Mouse (Mus musculus) midbrain, embryonic 12.5 days (tissue): ENCODE data around the gene Pogk. TPM values are rescaled to one million over a fixed set of nuclear protein-coding genes. Genes with fewer than 3 reads are reported as not detected.

ENCODE experiments used
- ATAC-seq: fragments of 200-750 bp; cut with Nextera tagmentation; 2 replicates; pipeline ENCODE4 v1.8.0; 2017; ENCODE audit warnings: low read depth, moderate TSS enrichment, moderate library complexity; ENCODE audit not compliant: low FRiP score
- H3K27ac ChIP-seq: fragments of 300-500 bp; sonication (generic); replicated peaks from 2 replicates; pipeline ENCODE4 v1.5.1; 2016; ENCODE audit warnings: mild to moderate bottlenecking
- H3K27me3 ChIP-seq: fragments of 300-500 bp; sonication (generic); 2 replicates; pipeline ENCODE4 v1.6.1; 2016; ENCODE audit warnings: mild to moderate bottlenecking
- H3K36me3 ChIP-seq: fragments of 300-500 bp; sonication (generic); 2 replicates; pipeline ENCODE4 v1.6.1; 2016
- H3K4me1 ChIP-seq: fragments of 300-500 bp; sonication (generic); 2 replicates; pipeline ENCODE4 v1.6.1; 2016
- H3K4me2 ChIP-seq: fragments of 300-500 bp; sonication (generic); replicated peaks from 2 replicates; pipeline ENCODE4 v1.6.1; 2016; ENCODE audit warnings: mild to moderate bottlenecking, moderate library complexity
- H3K4me3 ChIP-seq: fragments of 300-500 bp; sonication (generic); 2 replicates; pipeline ENCODE4 v1.5.1; 2016; ENCODE audit warnings: mild to moderate bottlenecking
- H3K9ac ChIP-seq: fragments of 300-500 bp; sonication (generic); replicated peaks from 2 replicates; pipeline ENCODE4 v1.6.1; 2016; ENCODE audit warnings: mild to moderate bottlenecking, moderate library complexity
- H3K9me3 ChIP-seq: fragments of 300-500 bp; sonication (generic); 2 replicates; pipeline ENCODE4 v1.6.1; 2016; ENCODE audit warnings: mild to moderate bottlenecking
- WGBS: fragments of 180-500 bp; shearing (Covaris S2); methylation state at CpG from one replicate; pipeline ENCODE4 v1.1.7; 2016; 5-methylcytosine and 5-hydroxymethylcytosine counted together
- polyA plus RNA-seq: library from polyadenylated mRNA; unstranded; fragments of >200 nt; fragmentation: Nextera tagmentation; extraction: Ambion mirVana; gene quantifications from 2 replicates; pipeline ENCODE4 v1.2.1, GENCODE M21; 2016

The Pogk gene
- polyA plus RNA-seq, 1 experiment from 2014 or later: 51.2 TPM

DNA sequence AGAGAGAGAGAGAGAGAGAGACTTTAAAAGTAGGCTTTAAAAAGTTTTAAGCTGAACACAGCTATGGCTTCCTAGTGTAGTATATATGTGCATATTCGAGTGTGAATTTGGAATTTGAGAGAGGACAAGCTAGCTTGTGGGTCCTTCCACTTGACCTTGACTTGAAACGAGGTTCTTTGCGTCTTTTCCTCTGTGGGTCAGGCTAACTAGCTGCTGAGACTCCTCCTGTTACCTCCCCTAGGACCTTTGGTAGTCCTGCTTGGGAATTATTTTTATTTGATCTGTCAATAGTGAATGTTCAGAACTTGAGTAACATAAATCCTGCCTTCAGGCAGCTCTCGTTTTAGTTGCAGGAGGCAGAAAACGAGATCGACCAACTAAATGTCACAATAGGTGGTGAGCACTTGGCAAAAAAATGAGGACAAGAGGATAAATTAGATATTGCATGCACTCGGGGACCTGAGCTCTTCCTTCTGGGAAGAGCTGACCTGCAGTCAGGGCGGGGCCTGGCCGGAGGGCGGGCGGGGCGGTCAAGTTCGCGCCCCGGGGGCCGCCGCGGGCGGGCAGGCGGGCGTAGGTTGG lies 31.1 kb downstream of the Pogk start:
- Histone ChIP-seq H3K9ac (peak overlapping the region; percentile 73), H3K4me3 (peak overlapping the region; percentile 97), H3K27me3 (no peaks in the 10 kb centered on the region), H3K27ac (peak overlapping the region; percentile 90), H3K9me3 (no peaks in the 10 kb centered on the region), H3K36me3 (peaks cover 10% of the 10 kb centered on the region), H3K4me2 (peak overlapping the region; percentile 57), H3K4me1 (peaks cover 18% of the 10 kb centered on the region)
- WGBS: 6% methylated on average over 20 of the region's 21 CpGs
- ATAC-seq: 0 out of 2 replicates have a peak, but pooled peaks have one; percentile 0

DNA sequence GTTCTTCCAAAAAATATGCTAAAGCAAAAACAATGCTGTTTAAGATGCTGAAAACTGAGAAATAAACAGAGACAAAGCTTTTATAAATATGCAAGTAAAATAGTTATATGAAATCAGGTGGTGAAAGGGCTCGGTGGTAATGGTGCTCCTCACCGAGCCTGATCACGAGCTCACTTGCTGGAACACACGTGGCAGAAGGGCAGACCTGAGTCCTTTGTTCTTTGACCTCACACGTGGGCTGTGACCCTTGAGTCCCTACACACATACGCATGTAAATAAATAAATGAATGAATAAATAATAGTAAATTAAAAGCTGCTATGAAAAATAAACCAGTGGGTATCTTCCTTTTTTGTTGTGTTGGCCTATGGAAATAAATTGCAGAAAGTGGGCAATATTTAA lies 32.5 kb downstream of the Pogk start:
- H3K9ac ChIP-seq: no peak overlapping the region
- H3K4me3 ChIP-seq: no peak overlapping the region
- no peaks in the 10 kb centered on the region for H3K36me3 ChIP-seq
- H3K4me1 ChIP-seq: peaks cover 18% of the 10 kb centered on the region
- 75% methylated on average over 6 of the region's 6 CpGs for WGBS
- H3K27me3 ChIP-seq: no peaks in the 10 kb centered on the region
- no peak for ATAC-seq
- no peaks in the 10 kb centered on the region for H3K9me3 ChIP-seq
- no peak overlapping the region for H3K4me2 ChIP-seq
- no peak overlapping the region for H3K27ac ChIP-seq

DNA sequence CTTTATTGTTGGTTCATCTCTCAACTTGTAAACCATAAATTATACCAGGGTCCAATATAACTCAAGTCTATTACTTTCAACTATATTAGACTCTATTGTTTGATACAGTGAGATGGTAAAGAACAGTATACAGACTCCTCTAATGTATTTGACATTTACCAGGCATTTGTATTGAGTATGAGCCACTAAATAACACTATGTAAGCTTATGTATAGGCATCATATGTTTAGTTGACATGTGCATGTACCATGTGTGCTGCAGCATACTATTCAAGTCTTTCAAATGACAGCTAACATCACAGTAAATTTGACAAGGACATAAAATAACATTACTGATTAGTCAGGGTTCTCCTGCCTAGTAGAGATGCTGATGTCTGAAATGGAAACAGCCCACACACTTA lies 46.5 kb downstream of the Pogk start:
- Histone ChIP-seq H3K36me3 (no peaks in the 10 kb centered on the region), H3K27ac (no peak overlapping the region), H3K4me2 (no peak overlapping the region), H3K27me3 (no peaks in the 10 kb centered on the region), H3K4me3 (no peak overlapping the region), H3K4me1 (no peaks in the 10 kb centered on the region), H3K9ac (no peak overlapping the region), H3K9me3 (no peaks in the 10 kb centered on the region)
- no peak for ATAC-seq

DNA sequence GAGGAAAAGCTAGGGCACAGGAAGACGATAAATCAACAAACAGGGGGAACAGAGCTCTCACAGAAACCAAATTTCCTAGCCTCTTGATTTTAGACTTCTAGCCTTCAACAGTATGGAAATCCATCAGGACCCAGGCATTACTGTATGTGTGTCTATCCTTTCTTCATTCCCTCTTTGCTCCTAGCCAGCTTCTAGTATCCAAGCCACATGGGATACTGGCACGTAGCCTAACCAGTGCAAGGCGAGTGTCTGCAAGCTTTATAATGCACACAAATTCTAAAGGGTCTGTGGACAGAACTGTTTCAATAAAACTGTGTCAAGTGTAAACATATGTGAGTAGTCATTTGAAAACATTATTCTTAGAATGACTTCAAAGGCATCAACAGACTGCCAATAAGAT lies 47.0 kb downstream of the Pogk start:
- WGBS: 79% methylated on average over 3 of the region's 3 CpGs
- no peak overlapping the region for H3K4me2 ChIP-seq
- no peak overlapping the region for H3K4me3 ChIP-seq
- H3K27me3 ChIP-seq: no peaks in the 10 kb centered on the region
- H3K9ac ChIP-seq: no peak overlapping the region
- no peaks in the 10 kb centered on the region for H3K36me3 ChIP-seq
- no peak for ATAC-seq
- no peaks in the 10 kb centered on the region for H3K9me3 ChIP-seq
- H3K4me1 ChIP-seq: no peaks in the 10 kb centered on the region
- no peak overlapping the region for H3K27ac ChIP-seq

DNA sequence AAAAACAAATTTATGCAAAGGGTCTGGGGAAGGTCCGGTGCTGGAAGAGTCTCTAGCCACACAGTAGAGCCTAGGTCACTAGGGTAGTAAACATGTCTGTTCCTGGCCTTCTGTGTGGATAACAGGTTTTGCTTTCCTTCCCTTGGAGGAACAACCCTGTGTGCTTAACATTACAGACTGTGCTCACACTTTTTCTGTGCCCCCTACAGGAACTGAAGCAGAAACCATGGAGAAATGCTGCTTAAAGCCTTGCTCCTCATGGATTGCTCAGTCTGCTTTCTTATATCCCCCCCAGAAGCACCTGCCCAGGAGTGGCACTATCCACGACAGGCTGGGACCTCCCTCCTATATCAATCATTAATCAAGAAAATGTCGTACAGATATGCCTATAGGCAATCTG lies 47.8 kb downstream of the Pogk start:
- H3K4me2 ChIP-seq: no peak overlapping the region
- 79% methylated on average over 3 of the region's 3 CpGs for WGBS
- no peaks in the 10 kb centered on the region for H3K36me3 ChIP-seq
- H3K4me1 ChIP-seq: no peaks in the 10 kb centered on the region
- no peak overlapping the region for H3K4me3 ChIP-seq
- H3K27ac ChIP-seq: no peak overlapping the region
- no peak for ATAC-seq
- H3K9me3 ChIP-seq: no peaks in the 10 kb centered on the region
- H3K9ac ChIP-seq: no peak overlapping the region
- H3K27me3 ChIP-seq: no peaks in the 10 kb centered on the region

DNA sequence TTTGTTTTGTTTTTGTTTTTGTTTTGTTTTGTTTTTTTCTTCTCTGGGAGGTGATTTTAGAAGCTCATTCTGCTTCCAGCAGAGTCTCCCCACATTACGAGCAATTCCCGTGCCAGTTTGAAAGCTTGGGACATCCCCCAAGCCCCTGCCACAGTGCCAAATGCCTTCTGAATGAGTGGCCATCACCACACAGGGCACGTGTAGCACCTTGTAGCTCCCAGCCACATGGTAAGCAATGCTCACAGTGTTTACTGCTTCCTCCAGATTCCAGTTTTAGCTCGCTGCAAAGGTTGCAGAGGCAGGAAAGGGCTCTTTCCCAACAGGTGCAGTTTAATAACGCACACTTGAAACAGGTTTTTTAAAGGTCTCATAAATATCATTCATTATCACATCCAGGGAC lies 48.8 kb downstream of the Pogk start:
- no peak overlapping the region for H3K27ac ChIP-seq
- no peak for ATAC-seq
- H3K4me1 ChIP-seq: no peaks in the 10 kb centered on the region
- no peak overlapping the region for H3K4me3 ChIP-seq
- H3K36me3 ChIP-seq: no peaks in the 10 kb centered on the region
- no peaks in the 10 kb centered on the region for H3K9me3 ChIP-seq
- no peaks in the 10 kb centered on the region for H3K27me3 ChIP-seq
- no peak overlapping the region for H3K9ac ChIP-seq
- WGBS: 79% methylated on average over 5 of the region's 5 CpGs
- H3K4me2 ChIP-seq: no peak overlapping the region

DNA sequence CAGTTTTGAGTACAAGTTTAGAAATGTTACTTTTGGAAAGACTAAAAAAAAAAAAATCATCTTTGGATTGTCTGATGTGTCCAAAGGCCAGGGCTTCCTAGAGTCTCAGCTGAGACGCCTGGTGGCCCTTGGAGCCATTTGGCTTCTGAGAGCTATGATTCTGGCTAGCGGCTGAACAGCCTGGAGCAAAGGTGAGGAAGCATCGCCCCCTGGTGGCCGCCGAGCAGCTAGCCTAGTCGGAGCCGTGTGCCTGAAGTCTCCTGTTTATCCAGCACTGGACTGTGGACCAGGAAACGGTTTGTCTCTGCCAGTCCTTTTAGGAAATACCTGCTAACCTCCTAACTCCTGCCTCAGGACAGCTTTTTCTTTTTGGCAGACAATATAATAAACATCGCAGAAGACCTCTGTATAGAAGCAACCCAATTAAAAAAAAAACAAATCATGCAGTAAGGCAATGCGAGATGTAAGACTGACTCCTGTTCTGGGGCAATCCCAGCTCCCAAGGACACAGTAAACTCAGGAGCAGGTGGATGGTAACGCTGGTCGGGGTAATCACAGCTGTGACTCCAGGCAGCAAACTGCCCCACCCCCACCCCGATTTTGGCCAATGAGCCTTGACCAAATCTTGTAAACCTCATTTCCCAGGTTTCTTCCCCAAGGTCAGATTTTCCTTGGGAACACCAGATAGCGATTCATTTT lies 49.4 kb downstream of the Pogk start:
- ATAC-seq: peak; percentile 92
- Histone ChIP-seq H3K4me3 (no peak overlapping the region), H3K36me3 (no peaks in the 10 kb centered on the region), H3K27me3 (no peaks in the 10 kb centered on the region), H3K9me3 (no peaks in the 10 kb centered on the region), H3K4me1 (no peaks in the 10 kb centered on the region), H3K27ac (no peak overlapping the region), H3K9ac (no peak overlapping the region), H3K4me2 (no peak overlapping the region)
- WGBS: 23% methylated on average over 14 of the region's 14 CpGs

DNA sequence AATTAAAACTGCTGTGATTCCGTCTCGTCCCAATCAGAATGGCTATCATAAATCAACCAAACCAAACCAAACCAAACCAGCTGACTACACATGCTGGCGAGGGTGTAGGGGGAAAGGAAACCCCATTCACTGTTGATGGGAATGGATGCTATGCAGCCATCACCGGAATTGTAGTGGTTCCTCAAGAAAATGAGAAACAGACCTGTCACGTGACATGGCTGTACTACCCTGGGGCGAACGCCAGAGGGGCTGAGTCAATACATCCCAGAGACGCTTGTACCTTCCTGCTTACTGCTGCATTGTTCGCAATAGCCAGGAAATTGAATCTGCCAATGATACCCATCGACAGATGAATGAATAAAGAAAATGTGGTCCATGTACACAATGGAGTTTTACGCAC lies 59.9 kb downstream of the Pogk start:
- Histone ChIP-seq H3K4me2 (no peak overlapping the region), H3K9ac (no peak overlapping the region), H3K36me3 (no peaks in the 10 kb centered on the region), H3K27ac (no peak overlapping the region), H3K9me3 (no peaks in the 10 kb centered on the region), H3K27me3 (peaks cover 6% of the 10 kb centered on the region; the same call in 1 of the 2 replicates), H3K4me3 (no peak overlapping the region), H3K4me1 (peaks cover under 1% of the 10 kb centered on the region; the same call in 1 of the 2 replicates)
- no peak for ATAC-seq
- WGBS: 84% methylated on average over 11 of the region's 11 CpGs

DNA sequence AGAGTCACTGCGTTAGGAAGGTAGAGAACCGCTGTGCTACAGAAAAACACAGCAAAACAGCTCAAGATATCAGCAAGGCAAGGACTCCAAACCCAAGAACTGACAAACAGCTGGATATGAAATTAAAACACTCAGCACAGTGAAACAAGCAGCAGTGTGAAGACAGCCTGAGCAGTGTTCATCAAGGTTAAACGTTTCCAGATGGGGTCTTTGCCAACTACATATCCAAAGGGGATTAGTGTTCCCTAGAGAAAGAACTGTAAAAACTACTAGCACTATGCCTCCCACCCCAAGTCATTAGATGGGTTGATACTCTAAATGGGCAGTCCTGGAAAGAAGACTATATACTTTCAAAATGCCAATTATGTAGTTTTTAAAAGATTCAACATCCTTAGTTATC lies 60.3 kb downstream of the Pogk start:
- Histone ChIP-seq H3K4me3 (no peak overlapping the region), H3K4me1 (peaks cover 5% of the 10 kb centered on the region), H3K9me3 (no peaks in the 10 kb centered on the region), H3K9ac (no peak overlapping the region), H3K4me2 (no peak overlapping the region), H3K36me3 (no peaks in the 10 kb centered on the region), H3K27me3 (peaks cover 6% of the 10 kb centered on the region; the same call in 1 of the 2 replicates), H3K27ac (no peak overlapping the region)
- no peak for ATAC-seq
- 85% methylated on average over 3 of the region's 3 CpGs for whole genome bisulfite sequencing

DNA sequence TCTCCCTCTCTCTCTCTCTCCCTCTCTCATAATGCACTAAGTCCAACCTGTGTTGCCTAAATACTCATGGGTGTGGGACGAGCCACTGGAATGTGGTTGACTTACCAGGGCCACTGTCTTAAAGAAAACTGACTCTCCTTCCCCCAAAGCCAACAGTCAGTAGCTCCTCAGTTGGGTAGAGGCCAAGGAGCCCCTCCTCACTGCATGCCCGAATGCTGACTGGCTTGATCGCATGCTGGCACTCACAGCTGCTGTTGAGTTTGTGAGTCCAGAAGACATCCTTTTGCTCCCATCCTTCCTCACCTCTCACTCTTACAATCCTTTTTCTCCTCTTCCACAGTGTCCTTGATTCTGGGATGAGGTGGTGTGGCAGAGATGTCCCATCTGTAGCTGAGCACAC lies 62.8 kb downstream of the Pogk start:
- no peaks in the 10 kb centered on the region for H3K36me3 ChIP-seq
- peaks cover 6% of the 10 kb centered on the region; the same call in 1 of the 2 replicates for H3K27me3 ChIP-seq
- no peak for ATAC-seq
- no peak overlapping the region for H3K4me3 ChIP-seq
- no peak overlapping the region for H3K27ac ChIP-seq
- H3K9me3 ChIP-seq: no peaks in the 10 kb centered on the region
- no peak overlapping the region for H3K9ac ChIP-seq
- no peak overlapping the region for H3K4me2 ChIP-seq
- peaks cover 7% of the 10 kb centered on the region for H3K4me1 ChIP-seq
- WGBS: 94% methylated on average over 3 of the region's 3 CpGs

DNA sequence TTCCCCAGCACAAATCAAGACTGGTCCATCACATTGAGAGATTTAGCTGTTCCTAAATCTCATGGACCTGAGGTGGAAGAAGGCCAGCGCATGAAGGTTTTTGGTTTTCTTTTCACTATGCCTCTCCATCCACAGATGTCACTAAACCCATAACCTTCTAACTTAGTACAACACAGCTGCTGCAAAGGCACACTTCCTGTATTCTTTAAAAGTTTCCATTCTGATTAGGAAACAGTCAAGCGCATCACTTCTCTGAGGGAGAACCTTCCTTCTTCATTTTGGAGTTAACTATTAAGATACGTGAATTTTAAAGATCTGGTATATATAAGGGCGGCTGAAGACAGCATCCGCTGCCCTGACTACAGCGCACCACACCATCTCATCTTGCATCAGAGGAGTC lies 64.1 kb downstream of the Pogk start:
- H3K4me3 ChIP-seq: no peak overlapping the region
- peaks cover 6% of the 10 kb centered on the region; the same call in 1 of the 2 replicates for H3K27me3 ChIP-seq
- H3K9me3 ChIP-seq: no peaks in the 10 kb centered on the region
- 94% methylated on average over 6 of the region's 6 CpGs for WGBS
- H3K9ac ChIP-seq: no peak overlapping the region
- H3K36me3 ChIP-seq: no peaks in the 10 kb centered on the region
- peaks cover 7% of the 10 kb centered on the region for H3K4me1 ChIP-seq
- no peak for ATAC-seq
- H3K27ac ChIP-seq: no peak overlapping the region
- H3K4me2 ChIP-seq: no peak overlapping the region

DNA sequence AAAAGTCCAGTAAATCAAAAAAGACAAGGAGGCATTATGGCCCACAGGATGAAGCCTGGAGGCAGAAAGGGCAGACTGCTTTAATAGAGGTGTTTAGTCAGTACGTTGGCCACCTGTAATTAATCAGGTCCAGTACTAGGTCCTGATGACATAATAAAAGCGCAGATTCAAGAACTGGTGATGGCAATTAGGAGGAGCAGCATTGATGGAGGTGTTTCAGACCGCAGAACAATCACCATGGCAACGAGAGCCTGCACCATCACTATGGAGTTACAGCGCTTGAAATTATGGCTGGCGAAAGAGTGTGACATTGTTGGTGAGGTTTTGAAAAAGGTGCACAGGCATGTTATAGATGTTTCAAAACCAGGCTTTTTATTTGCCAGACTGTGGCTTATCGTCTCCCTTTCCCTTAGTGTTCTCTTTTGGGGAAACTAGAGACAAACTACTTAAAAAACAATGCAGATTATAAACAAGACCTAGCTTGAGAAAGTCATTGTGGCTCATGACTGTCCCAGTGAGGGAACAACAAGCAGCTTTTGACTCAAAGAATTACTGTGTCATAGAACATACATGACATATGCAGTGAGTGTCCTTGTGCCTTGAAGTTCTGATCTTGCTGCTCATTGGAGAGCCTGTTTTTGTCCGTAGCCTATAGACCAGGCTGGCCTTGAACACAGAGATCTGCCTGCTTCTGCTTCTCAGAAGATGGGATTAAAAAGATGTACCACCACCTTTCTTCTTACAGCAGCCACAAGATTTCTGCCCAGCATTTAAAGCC lies 65.2 kb downstream of the Pogk start:
- 51% methylated on average over 8 of the region's 8 CpGs for WGBS
- ATAC-seq: peak; percentile 65; the same call in 1 of the 2 replicates
- Histone ChIP-seq H3K36me3 (no peaks in the 10 kb centered on the region), H3K9me3 (no peaks in the 10 kb centered on the region), H3K27me3 (peaks cover 6% of the 10 kb centered on the region; the same call in 1 of the 2 replicates), H3K4me2 (no peak overlapping the region), H3K4me3 (no peak overlapping the region), H3K4me1 (peaks cover 7% of the 10 kb centered on the region), H3K9ac (no peak overlapping the region), H3K27ac (no peak overlapping the region)
